Mouse (Mus musculus): Measurements from ENCODE around the gene Defb38.

The Defb38 gene

GRCm38 (mm10) chr8:19026466-19026865 lies at the start of gene Defb38:
TSS of gene Defb38 (minus strand) at chr8:19026566.
- no peak for DNase-seq (ENCODE audit: low read depth, low spot score)

GRCm38 (mm10) chr8:19066013-19066412 lies 39.6 kb upstream of the Defb38 start:
- no peak for DNase-seq (ENCODE audit: low read depth, low spot score)

GRCm38 (mm10) chr8:19064710-19065109 lies 38.3 kb upstream of the Defb38 start, which contains the start of gene Defb39:
TSS of gene Defb39 (minus strand) at chr8:19064810.
- DNase-seq (ENCODE audit: low read depth, low spot score): no peak

GRCm38 (mm10) chr8:19062891-19063290 lies 36.5 kb upstream of the Defb38 start:
- no peak for DNase-seq (ENCODE audit: low read depth, low spot score)

- peak; percentile 42 for DNase-seq (ENCODE audit: low read depth, low spot score)
Measured at GRCm38 (mm10) chr8:19045242-19045641, 18.9 kb upstream of the Defb38 start.

Measured in ZHBTc4 (cell line).